Mouse (Mus musculus): ENCODE results near the gene Atp6v0a4.

The Atp6v0a4 gene

DNA sequence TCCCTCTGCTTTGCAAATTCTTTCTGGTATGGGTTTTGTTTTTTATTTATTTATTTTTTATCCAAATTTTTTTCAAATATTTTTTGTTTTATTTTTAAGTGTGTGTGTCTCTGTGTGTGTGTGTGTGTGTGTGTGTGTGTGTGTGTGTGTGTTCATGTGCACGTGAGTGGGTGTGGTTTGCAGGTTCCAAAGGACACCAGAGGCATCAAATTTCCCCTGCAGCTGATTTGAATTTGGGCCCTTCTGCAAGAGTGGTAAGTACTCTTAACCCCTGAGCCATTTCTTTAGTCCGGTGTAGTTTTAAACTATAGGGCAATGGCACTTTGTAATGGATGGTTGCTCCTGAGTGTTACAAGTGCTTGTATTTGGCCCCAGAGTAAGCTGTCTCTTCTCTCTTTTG, 96.2 kb downstream of the Atp6v0a4 start:
- H3K36me3 ChIP-seq (ENCODE audit: control insufficient read depth, insufficient read depth, low read length, poor library complexity, severe bottlenecking) = no peaks in the 10 kb centered on the region
- no peak for DNase-seq (ENCODE audit: low read depth, low spot score)
- H3K27me3 ChIP-seq (ENCODE audit: control insufficient read depth, insufficient read depth, low read length, poor library complexity, severe bottlenecking) = no peaks in the 10 kb centered on the region

DNA sequence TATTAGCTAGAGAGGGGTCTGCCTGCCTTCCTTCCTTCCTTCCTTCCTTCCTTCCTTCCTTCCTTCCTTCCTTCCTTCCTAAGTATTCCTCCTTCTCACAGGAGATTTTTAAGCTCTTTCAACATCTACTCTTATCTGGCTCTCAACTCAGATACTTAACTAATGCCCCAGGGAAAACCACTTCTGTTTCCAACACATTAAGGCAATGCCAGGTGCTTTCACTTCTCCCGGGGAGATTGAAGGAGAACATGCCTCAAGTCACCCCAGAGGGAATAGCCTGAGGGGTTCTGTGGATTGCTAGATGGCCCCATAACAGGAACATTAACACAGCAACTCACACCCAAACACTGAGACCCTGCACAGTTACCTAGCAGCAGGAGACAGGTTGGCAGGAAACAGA, 96.6 kb downstream of the Atp6v0a4 start:
- H3K36me3 ChIP-seq (ENCODE audit: control insufficient read depth, insufficient read depth, low read length, poor library complexity, severe bottlenecking) = no peaks in the 10 kb centered on the region
- no peaks in the 10 kb centered on the region for H3K27me3 ChIP-seq (ENCODE audit: control insufficient read depth, insufficient read depth, low read length, poor library complexity, severe bottlenecking)
- DNase-seq (ENCODE audit: low read depth, low spot score) = no peak

DNA sequence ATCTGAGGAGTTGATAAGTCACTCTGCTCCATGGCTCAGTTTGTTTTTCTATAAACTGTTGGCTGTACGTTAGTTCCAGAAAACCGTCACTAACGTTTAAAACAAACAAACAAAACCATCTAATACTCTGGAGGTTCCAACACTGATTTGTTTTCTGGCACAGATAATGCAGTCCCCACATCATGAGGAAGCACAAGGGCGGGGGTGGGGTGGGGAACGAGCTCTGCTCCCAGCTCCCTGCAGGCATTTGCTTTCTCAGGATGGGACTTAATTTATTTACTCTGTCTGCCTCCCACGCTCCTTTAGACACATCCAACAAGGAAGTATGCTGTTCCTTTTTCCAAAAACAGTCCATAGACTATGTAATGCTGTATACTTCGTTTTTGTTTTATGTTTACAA, 101.1 kb downstream of the Atp6v0a4 start:
- Histone ChIP-seq H3K36me3 (ENCODE audit: control insufficient read depth, insufficient read depth, low read length, poor library complexity, severe bottlenecking) (no peaks in the 10 kb centered on the region), H3K27me3 (ENCODE audit: control insufficient read depth, insufficient read depth, low read length, poor library complexity, severe bottlenecking) (no peaks in the 10 kb centered on the region)
- DNase-seq (ENCODE audit: low read depth, low spot score) = no peak

DNA sequence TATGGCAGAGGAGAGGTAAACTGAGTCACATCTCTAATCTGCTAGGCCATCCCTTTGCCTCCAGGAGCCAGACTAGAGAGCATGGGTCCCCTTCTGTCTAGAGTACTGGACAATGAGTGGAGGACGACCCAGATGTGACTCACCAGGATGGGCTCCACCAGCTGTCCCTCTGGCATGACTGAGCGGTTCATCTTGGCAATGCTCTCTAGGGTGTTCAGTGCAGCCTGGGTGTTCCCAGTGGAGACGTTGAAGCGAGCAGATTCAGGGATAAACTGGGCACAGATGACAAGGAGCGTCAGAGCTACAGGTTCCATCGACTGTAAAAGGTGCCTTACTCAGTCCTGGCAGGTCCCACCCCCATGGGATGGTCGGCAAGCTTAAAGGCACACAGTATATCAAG, 103.0 kb downstream of the Atp6v0a4 start:
- Histone ChIP-seq H3K36me3 (ENCODE audit: control insufficient read depth, insufficient read depth, low read length, poor library complexity, severe bottlenecking) (no peaks in the 10 kb centered on the region), H3K27me3 (ENCODE audit: control insufficient read depth, insufficient read depth, low read length, poor library complexity, severe bottlenecking) (no peaks in the 10 kb centered on the region)
- DNase-seq (ENCODE audit: low read depth, low spot score) = no peak

DNA sequence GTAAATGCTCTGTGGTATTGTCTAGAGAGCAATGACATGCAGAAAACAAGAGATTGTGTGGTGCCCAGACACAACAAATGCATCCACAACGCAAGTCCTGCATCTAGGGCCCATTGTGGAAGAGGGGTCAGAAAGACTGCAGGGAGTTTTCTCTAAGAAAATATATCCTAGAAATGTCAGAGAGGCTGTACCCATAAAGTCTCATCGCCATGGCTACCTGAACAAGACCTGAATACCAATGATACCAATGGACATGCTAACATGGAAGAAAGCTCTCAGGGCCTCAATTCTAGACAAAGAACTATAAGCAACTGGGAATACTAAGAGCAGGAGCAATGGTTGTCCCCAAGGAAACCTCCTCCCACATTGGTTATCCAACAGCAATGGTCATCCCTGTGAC, 111.6 kb downstream of the Atp6v0a4 start:
- Histone ChIP-seq H3K36me3 (ENCODE audit: control insufficient read depth, insufficient read depth, low read length, poor library complexity, severe bottlenecking) (no peaks in the 10 kb centered on the region), H3K27me3 (ENCODE audit: control insufficient read depth, insufficient read depth, low read length, poor library complexity, severe bottlenecking) (no peaks in the 10 kb centered on the region)
- DNase-seq (ENCODE audit: low read depth, low spot score) = no peak

DNA sequence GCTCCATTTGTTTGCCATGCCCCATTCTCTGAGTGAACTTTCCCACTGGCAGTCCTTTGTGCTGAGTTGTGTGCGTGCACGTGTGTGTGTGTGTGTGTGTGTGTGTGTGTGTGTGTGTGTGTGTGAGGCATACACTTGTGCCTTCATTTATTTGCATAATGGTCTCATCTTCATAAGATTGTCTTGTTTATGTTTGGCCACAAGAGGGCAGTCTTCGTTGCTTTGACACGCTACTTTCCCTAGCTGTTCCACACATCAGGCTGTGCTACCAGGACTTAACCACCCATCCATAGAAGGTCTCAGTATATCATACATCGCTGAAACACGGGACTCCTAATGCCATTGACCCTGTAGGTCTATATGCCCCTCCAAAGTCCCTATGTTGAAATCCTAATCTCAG, 116.9 kb downstream of the Atp6v0a4 start:
- H3K27me3 ChIP-seq (ENCODE audit: control insufficient read depth, insufficient read depth, low read length, poor library complexity, severe bottlenecking) = no peaks in the 10 kb centered on the region
- no peaks in the 10 kb centered on the region for H3K36me3 ChIP-seq (ENCODE audit: control insufficient read depth, insufficient read depth, low read length, poor library complexity, severe bottlenecking)
- DNase-seq (ENCODE audit: low read depth, low spot score) = peak; percentile 70
